Mouse (Mus musculus) kidney, embryonic 15.5 days (tissue): ENCODE results near the gene Grin2b. TPM values are rescaled to one million over a fixed set of nuclear protein-coding genes. Genes with fewer than 3 reads are reported as not detected.

ENCODE experiments used
- ATAC-seq: fragments of 200-750 bp; cut with Nextera tagmentation; replicated peaks from 2 replicates; pipeline ENCODE4 v1.8.0; 2017; ENCODE audit warnings: moderate TSS enrichment; ENCODE audit not compliant: low FRiP score
- H3K27ac ChIP-seq: fragments of 300-500 bp; sonication (generic); 2 replicates; pipeline ENCODE4 v1.5.1; 2015; ENCODE audit warnings: mild to moderate bottlenecking, inconsistent platforms
- H3K27me3 ChIP-seq: fragments of 300-500 bp; sonication (generic); 2 replicates; pipeline ENCODE4 v1.6.1; 2015; ENCODE audit warnings: inconsistent platforms
- H3K36me3 ChIP-seq: fragments of 300-500 bp; sonication (generic); 2 replicates; pipeline ENCODE4 v1.6.1; 2015; ENCODE audit warnings: inconsistent platforms
- H3K4me1 ChIP-seq: fragments of 300-500 bp; sonication (generic); 2 replicates; pipeline ENCODE4 v1.6.1; 2015; ENCODE audit warnings: inconsistent platforms
- H3K4me2 ChIP-seq: fragments of 300-500 bp; sonication (generic); 2 replicates; pipeline ENCODE4 v1.6.1; 2015; ENCODE audit warnings: moderate library complexity, mild to moderate bottlenecking, inconsistent platforms
- H3K4me3 ChIP-seq: fragments of 300-500 bp; sonication (generic); replicated peaks from 2 replicates; pipeline ENCODE4 v1.5.1; 2015; ENCODE audit warnings: mild to moderate bottlenecking, inconsistent platforms
- H3K9ac ChIP-seq: fragments of 300-500 bp; sonication (generic); 2 replicates; pipeline ENCODE4 v1.6.1; 2015; ENCODE audit warnings: mild to moderate bottlenecking, inconsistent platforms
- H3K9me3 ChIP-seq: fragments of 300-500 bp; sonication (generic); replicated peaks from 2 replicates; pipeline ENCODE4 v1.6.1; 2016; ENCODE audit warnings: inconsistent platforms
- WGBS: fragments of 180-500 bp; shearing (Covaris S2); methylation state at CpG from one replicate; pipeline ENCODE4 v1.1.7; 2015; ENCODE audit warnings: mixed read lengths; 5-methylcytosine and 5-hydroxymethylcytosine counted together
- polyA plus RNA-seq: library from polyadenylated mRNA; unstranded; fragments of >200 nt; fragmentation: Nextera tagmentation; extraction: Ambion mirVana; gene quantifications from 2 replicates; pipeline ENCODE4 v1.2.1, GENCODE M21; 2015

The Grin2b gene
- polyA plus RNA-seq, 1 experiment from 2014 or later, result 0.08 TPM

DNA sequence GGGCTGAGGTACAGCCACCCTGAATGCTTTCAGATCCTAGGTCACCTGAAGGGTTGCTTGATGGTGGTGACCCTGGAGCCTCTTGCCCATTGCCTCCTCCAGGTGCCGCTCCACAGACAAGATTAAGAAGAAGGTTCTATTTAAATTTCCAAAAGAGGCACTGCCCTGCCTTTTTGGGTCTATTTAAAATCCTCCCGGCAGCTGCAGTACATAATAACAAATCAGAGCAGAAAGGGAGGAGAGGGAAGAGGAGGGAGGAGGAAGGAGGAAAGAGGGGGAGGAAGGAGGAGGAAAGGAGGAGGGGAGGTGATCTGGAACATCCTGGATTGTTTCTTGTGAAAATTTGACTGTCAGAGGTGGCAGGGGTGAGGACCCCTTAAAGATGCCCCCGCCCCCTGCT, 197.2 kb downstream of the Grin2b start:
- no peak overlapping the region for H3K9ac ChIP-seq
- ATAC-seq, result peak; percentile 36; the same call in 1 of the 2 replicates
- WGBS, result 28% methylated on average over 3 of the region's 3 CpGs

DNA sequence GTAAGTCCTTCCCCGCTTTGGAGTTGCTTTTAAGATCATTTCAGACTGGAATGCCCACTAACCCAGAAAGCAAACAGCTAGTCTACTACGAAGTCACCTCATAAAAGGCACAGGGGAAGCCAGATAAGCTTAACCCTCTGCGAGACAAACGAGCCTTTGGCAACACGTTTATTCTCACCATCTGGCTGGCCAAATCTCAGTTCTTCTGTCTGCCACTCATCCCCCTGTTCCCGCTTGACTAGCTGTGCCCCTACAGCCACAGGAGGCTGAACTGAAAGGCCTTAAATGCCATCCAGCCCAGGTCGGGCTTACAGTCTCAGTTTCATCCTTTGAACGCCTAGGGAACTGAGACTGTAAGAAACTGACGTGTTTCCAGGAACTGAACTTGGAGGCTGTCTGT, 200.8 kb downstream of the Grin2b start:
- 53% methylated on average over 9 of the region's 9 CpGs for WGBS
- no peak for ATAC-seq
- Histone ChIP-seq H3K4me2 (no peak overlapping the region), H3K27ac (no peak overlapping the region), H3K27me3 (no peaks in the 10 kb centered on the region), H3K4me1 (peaks cover 12% of the 10 kb centered on the region), H3K9ac (no peak overlapping the region), H3K9me3 (no peaks in the 10 kb centered on the region), H3K4me3 (no peak overlapping the region), H3K36me3 (no peaks in the 10 kb centered on the region)

More for the DNA sequence above, 197.2 kb downstream of the Grin2b start:
- Histone ChIP-seq H3K27ac (no peak overlapping the region), H3K9me3 (no peaks in the 10 kb centered on the region), H3K27me3 (no peaks in the 10 kb centered on the region), H3K4me3 (no peak overlapping the region), H3K4me2 (no peak overlapping the region), H3K4me1 (peaks cover 12% of the 10 kb centered on the region), H3K36me3 (no peaks in the 10 kb centered on the region)

DNA sequence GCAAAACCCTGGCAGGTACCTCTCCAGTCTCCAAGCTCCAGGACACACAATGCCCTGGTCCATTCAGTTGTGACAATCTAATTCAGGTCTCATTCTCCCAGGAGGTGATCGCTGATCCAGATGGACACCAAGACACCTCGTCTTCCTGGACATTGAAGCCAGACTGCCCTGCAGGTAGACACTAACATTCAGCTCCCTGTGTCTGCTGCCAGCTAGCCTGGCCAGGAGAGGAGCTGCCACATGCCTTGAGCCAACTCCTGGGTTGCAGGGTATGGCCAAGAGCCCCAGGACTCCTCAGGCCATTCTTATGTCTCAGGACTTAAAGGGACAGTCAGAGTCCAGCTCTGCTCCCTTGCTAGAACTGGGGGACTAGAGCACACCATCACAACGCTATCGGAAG, 201.8 kb downstream of the Grin2b start:
- Histone ChIP-seq H3K4me1 (peaks cover 8% of the 10 kb centered on the region), H3K4me2 (no peak overlapping the region), H3K27me3 (no peaks in the 10 kb centered on the region), H3K27ac (no peak overlapping the region), H3K9me3 (no peaks in the 10 kb centered on the region), H3K9ac (no peak overlapping the region), H3K36me3 (no peaks in the 10 kb centered on the region), H3K4me3 (no peak overlapping the region)
- no peak for ATAC-seq
- 92% methylated on average over 4 of the region's 4 CpGs for WGBS

DNA sequence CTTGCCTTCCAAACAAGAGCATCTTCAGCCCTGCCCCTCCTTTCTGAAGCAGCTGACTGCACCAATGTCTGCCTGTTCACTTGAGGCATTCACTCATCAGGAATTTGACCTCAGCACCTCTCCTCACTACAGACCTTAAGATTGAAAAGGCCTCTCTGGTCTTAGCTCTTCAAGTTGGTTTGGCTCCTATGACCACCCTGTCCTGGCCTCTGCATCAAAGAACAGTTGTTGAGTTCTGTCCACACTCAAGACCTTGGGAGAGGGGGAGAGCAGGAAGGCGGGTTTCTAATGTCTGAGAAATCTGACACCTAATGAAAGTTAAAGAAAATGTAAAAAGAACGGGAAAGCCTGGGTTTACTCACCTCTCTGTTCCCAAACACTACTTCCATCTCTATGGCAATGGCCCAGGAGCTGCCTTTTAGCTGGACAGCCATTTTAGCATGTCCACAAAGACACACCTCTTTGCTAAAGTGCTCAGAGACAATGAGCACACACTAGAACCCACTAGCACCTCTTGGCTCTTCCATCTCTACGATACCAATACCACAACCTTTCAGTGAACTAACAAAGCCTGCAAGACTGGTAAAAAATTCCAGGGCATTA, 202.5 kb downstream of the Grin2b start:
- H3K4me2 ChIP-seq, result no peak overlapping the region
- H3K9me3 ChIP-seq, result no peaks in the 10 kb centered on the region
- H3K4me1 ChIP-seq, result peaks cover 1% of the 10 kb centered on the region
- H3K27me3 ChIP-seq, result no peaks in the 10 kb centered on the region
- H3K4me3 ChIP-seq, result no peak overlapping the region
- H3K9ac ChIP-seq, result no peak overlapping the region
- H3K36me3 ChIP-seq, result no peaks in the 10 kb centered on the region
- H3K27ac ChIP-seq, result no peak overlapping the region
- ATAC-seq, result no peak
- 38% methylated on average over 3 of the region's 3 CpGs for WGBS

DNA sequence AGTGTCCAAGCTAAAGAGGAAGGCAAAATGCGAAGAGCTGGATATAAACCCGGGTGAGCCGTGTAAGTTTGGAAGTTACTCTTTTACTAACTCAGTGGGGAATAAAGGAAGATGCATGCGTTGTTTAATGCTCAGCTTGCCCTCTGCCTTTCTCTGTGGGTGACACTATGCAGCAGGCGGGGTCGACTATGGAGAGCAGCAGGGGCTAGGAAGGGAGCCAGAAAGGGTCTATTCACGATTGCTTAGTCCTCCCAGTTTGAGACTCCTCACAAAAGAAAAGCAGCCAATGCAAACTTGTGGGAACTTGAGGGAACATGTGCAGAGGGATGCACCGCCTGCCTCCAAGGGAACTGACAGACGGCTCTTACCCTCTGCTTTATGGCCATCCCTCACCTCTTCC, 211.5 kb downstream of the Grin2b start:
- WGBS, result 66% methylated on average over 9 of the region's 9 CpGs
- Histone ChIP-seq H3K4me2 (no peak overlapping the region), H3K9me3 (0 out of 2 replicates have a peak, but pooled peaks cover 5% of the 10 kb centered on the region), H3K27me3 (no peaks in the 10 kb centered on the region), H3K36me3 (no peaks in the 10 kb centered on the region), H3K27ac (no peak overlapping the region), H3K4me1 (peaks cover 2% of the 10 kb centered on the region; the same call in 1 of the 2 replicates), H3K9ac (no peak overlapping the region), H3K4me3 (no peak overlapping the region)
- ATAC-seq, result no peak

DNA sequence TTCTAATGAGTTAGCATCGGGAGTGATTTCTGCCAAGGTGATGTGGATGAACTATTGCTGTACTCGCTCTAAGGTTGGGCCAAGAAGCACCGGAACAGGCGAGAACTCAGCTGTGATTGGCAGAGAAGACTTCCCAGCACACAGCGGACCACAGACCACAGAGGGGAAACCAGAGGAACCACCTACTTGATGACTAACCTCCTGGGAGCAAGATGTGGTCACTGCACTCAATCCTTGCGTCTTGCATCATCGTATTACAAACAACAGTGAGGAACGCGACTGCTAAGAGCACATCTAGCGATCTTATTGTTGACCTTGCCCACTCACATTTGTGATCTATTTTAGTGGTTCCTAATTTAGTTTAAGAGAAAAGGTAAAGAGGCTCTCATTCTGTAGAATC, 213.7 kb downstream of the Grin2b start:
- WGBS, result 87% methylated on average over 10 of the region's 10 CpGs
- H3K36me3 ChIP-seq, result no peaks in the 10 kb centered on the region
- H3K4me3 ChIP-seq, result no peak overlapping the region
- H3K4me2 ChIP-seq, result no peak overlapping the region
- H3K4me1 ChIP-seq, result no peaks in the 10 kb centered on the region
- no peak for ATAC-seq
- no peak overlapping the region for H3K27ac ChIP-seq
- no peaks in the 10 kb centered on the region for H3K27me3 ChIP-seq
- H3K9me3 ChIP-seq, result 0 out of 2 replicates have a peak, but pooled peaks cover 5% of the 10 kb centered on the region
- H3K9ac ChIP-seq, result no peak overlapping the region

- no peak for ATAC-seq
These were observed 221.6 kb downstream of the Grin2b start for GRCm38 (mm10) chr6:135951666-135952065.

GRCm38 (mm10) chr6:135945511-135945910, 227.8 kb downstream of the Grin2b start:
- Histone ChIP-seq H3K27me3 (no peaks in the 10 kb centered on the region; the same call in 1 of the 2 replicates), H3K4me1 (peaks cover 17% of the 10 kb centered on the region), H3K27ac (no peak overlapping the region), H3K9ac (no peak overlapping the region), H3K4me2 (no peak overlapping the region), H3K4me3 (no peak overlapping the region), H3K9me3 (no peaks in the 10 kb centered on the region), H3K36me3 (no peaks in the 10 kb centered on the region)
- 66% methylated on average over 5 of the region's 5 CpGs for WGBS
- ATAC-seq, result no peak

More at GRCm38 (mm10) chr6:135951666-135952065, 221.6 kb downstream of the Grin2b start:
- Histone ChIP-seq H3K4me2 (no peak overlapping the region), H3K9ac (no peak overlapping the region), H3K27ac (no peak overlapping the region), H3K27me3 (no peaks in the 10 kb centered on the region), H3K9me3 (no peaks in the 10 kb centered on the region), H3K4me3 (no peak overlapping the region), H3K36me3 (no peaks in the 10 kb centered on the region), H3K4me1 (no peaks in the 10 kb centered on the region)
- 59% methylated on average over 5 of the region's 5 CpGs for WGBS

- H3K4me2 ChIP-seq, result no peak overlapping the region
- WGBS, result 73% methylated on average over 5 of the region's 5 CpGs
- no peaks in the 10 kb centered on the region; the same call in 1 of the 2 replicates for H3K27me3 ChIP-seq
- peaks cover 17% of the 10 kb centered on the region for H3K4me1 ChIP-seq
- H3K36me3 ChIP-seq, result no peaks in the 10 kb centered on the region
- no peak overlapping the region for H3K27ac ChIP-seq
- no peak overlapping the region for H3K4me3 ChIP-seq
- 0 out of 2 replicates have a peak, but pooled peaks have one; percentile 65 for ATAC-seq
- no peak overlapping the region for H3K9ac ChIP-seq
- H3K9me3 ChIP-seq, result no peaks in the 10 kb centered on the region
These were observed 229.0 kb downstream of the Grin2b start for GRCm38 (mm10) chr6:135944358-135944757.

GRCm38 (mm10) chr6:135943121-135943617, 230.1 kb downstream of the Grin2b start:
- Histone ChIP-seq H3K9ac (no peak overlapping the region), H3K27ac (no peak overlapping the region), H3K9me3 (no peaks in the 10 kb centered on the region), H3K4me2 (no peak overlapping the region), H3K4me3 (no peak overlapping the region), H3K4me1 (peaks cover 17% of the 10 kb centered on the region), H3K27me3 (no peaks in the 10 kb centered on the region; the same call in 1 of the 2 replicates), H3K36me3 (no peaks in the 10 kb centered on the region)
- WGBS, result 55% methylated on average over 6 of the region's 6 CpGs
- ATAC-seq, result peak; percentile 77

GRCm38 (mm10) chr6:135932924-135933323, 240.4 kb downstream of the Grin2b start:
- WGBS, result 85% methylated on average over 3 of the region's 3 CpGs
- no peaks in the 10 kb centered on the region for H3K4me1 ChIP-seq
- no peak for ATAC-seq
- H3K9me3 ChIP-seq, result no peaks in the 10 kb centered on the region
- H3K9ac ChIP-seq, result no peak overlapping the region
- no peaks in the 10 kb centered on the region for H3K36me3 ChIP-seq
- no peak overlapping the region for H3K4me2 ChIP-seq
- no peaks in the 10 kb centered on the region for H3K27me3 ChIP-seq
- no peak overlapping the region for H3K4me3 ChIP-seq
- no peak overlapping the region for H3K27ac ChIP-seq

DNA sequence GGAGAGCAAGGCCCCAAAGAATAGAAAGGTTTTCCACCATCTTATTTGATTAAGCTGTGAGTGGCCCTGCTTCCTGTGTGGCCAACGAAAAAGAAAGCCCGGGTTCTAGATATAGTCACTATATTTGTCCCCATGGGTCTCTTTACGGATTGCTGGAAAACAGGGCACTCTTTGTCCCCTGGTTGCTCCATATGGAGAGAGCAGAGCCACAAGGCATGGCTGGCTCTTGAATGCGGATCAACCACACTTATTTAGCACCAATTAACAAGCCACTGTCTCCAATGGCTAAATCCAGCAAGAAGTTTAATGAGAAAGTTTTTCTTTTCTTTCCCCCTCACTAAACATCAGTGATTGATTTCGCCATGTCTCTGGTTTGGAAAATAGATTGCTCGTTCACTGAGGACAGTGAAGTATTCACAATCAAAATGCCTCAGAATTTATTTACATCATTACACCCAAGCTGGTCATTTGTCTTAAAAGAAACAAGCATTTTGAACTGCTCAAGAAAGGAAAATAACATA, 240.9 kb downstream of the Grin2b start:
- no peaks in the 10 kb centered on the region for H3K9me3 ChIP-seq
- WGBS, result 80% methylated on average over 6 of the region's 6 CpGs
- H3K4me1 ChIP-seq, result no peaks in the 10 kb centered on the region
- no peaks in the 10 kb centered on the region for H3K27me3 ChIP-seq
- H3K9ac ChIP-seq, result no peak overlapping the region
- no peak overlapping the region for H3K4me3 ChIP-seq
- no peak overlapping the region for H3K27ac ChIP-seq
- no peak overlapping the region for H3K4me2 ChIP-seq
- ATAC-seq, result no peak
- H3K36me3 ChIP-seq, result no peaks in the 10 kb centered on the region
